Mouse (Mus musculus): ENCODE measurements around the gene Slbp. TPM values are rescaled to one million over a fixed set of nuclear protein-coding genes. Genes with fewer than 3 reads are reported as not detected.

Gene Slbp
- polyA plus RNA-seq, 1 experiment from 2014 or later, result 252 TPM

Other genes starting within 250 kb of the Slbp start
- gene Nkx1-1, start 218.6 kb downstream of the Slbp start, polyA plus RNA-seq (2015; fragmentation: Nextera tagmentation; extraction: Ambion mirVana), result not detected in 2 replicates
- gene Fam53a, start 22.9 kb downstream of the Slbp start, polyA plus RNA-seq (2015; fragmentation: Nextera tagmentation; extraction: Ambion mirVana), result 69.6 and 80.0 TPM in 2 replicates
- 0.56 and 0.66 TPM in 2 replicates for gene Gm9903, start 22.6 kb downstream of the Slbp start, polyA plus RNA-seq (2015; fragmentation: Nextera tagmentation; extraction: Ambion mirVana)
- gene Tacc3, start 5.6 kb upstream of the Slbp start, polyA plus RNA-seq (2015; fragmentation: Nextera tagmentation; extraction: Ambion mirVana), result 196 and 197 TPM in 2 replicates
- gene Tmem129, start 5.8 kb upstream of the Slbp start, polyA plus RNA-seq (2015; fragmentation: Nextera tagmentation; extraction: Ambion mirVana), result 45.2 and 46.0 TPM in 2 replicates
- gene Fgfr3, start 69.1 kb upstream of the Slbp start, polyA plus RNA-seq (2015; fragmentation: Nextera tagmentation; extraction: Ambion mirVana), result 39.1 and 40.7 TPM in 2 replicates
- gene Letm1, start 130.2 kb upstream of the Slbp start, polyA plus RNA-seq (2015; fragmentation: Nextera tagmentation; extraction: Ambion mirVana), result 43.6 and 48.2 TPM in 2 replicates
- 46.4 and 47.8 TPM in 2 replicates for gene Nsd2, start 168.2 kb upstream of the Slbp start, polyA plus RNA-seq (2015; fragmentation: Nextera tagmentation; extraction: Ambion mirVana)